Mouse (Mus musculus): ENCODE measurements around the gene Psmd9.

GRCm38 (mm10) chr5:123167591-123167990 is 1.6 kb upstream of the Psmd9 start:
- TF ChIP-seq USF1 (IDR thresholded peaks at IDR 0.05; ENCODE audit: low read depth) (no peak), POLR2A (IDR thresholded peaks at IDR 0.05; ENCODE audit: insufficient read length, low read depth) (no peak), MYOG (IDR thresholded peaks at IDR 0.05; ENCODE audit: control insufficient read depth in 1 of 3, insufficient read depth in 1 of 3, insufficient read length in 2 of 3, low read depth in 2 of 3) (no peak), TCF12 (IDR thresholded peaks at IDR 0.05; ENCODE audit: insufficient read depth, poor library complexity, severe bottlenecking) (no peak), POLR2AphosphoS2 (IDR thresholded peaks at IDR 0.05; ENCODE audit: insufficient read length, low read depth) (no peak), MAX (IDR thresholded peaks at IDR 0.05; ENCODE audit: low read depth) (no peak), E2F4 (IDR thresholded peaks at IDR 0.05; ENCODE audit: insufficient read depth) (no peak), MYOD1 (IDR thresholded peaks at IDR 0.05; ENCODE audit: control insufficient read depth in 1 of 3, insufficient read length in 2 of 3, low read depth in 2 of 3) (no peak), REST (IDR thresholded peaks at IDR 0.05; ENCODE audit: insufficient read depth, insufficient read length) (no peak), SRF (IDR thresholded peaks at IDR 0.05; ENCODE audit: control insufficient read depth, insufficient read length, low read depth) (no peak), CEBPB (IDR thresholded peaks at IDR 0.05; ENCODE audit: insufficient read depth, poor library complexity, severe bottlenecking) (no peak)
